Mouse (Mus musculus) cerebellum, postnatal 25 days (tissue): ENCODE measurements around the gene Armcx5.
"Not testable (repeated sequence)": the region's sequence is repeated elsewhere in the genome, so short reads cannot be mapped to it uniquely, and the experiment has no call there.

Experiments
- DNase-seq, 2 experiments: peaks; one replicate each; pipeline ENCODE4 v3.0.0; 2021; ENCODE audit warnings: mixed read lengths in 2 of 2

Armcx5 gene

DNA sequence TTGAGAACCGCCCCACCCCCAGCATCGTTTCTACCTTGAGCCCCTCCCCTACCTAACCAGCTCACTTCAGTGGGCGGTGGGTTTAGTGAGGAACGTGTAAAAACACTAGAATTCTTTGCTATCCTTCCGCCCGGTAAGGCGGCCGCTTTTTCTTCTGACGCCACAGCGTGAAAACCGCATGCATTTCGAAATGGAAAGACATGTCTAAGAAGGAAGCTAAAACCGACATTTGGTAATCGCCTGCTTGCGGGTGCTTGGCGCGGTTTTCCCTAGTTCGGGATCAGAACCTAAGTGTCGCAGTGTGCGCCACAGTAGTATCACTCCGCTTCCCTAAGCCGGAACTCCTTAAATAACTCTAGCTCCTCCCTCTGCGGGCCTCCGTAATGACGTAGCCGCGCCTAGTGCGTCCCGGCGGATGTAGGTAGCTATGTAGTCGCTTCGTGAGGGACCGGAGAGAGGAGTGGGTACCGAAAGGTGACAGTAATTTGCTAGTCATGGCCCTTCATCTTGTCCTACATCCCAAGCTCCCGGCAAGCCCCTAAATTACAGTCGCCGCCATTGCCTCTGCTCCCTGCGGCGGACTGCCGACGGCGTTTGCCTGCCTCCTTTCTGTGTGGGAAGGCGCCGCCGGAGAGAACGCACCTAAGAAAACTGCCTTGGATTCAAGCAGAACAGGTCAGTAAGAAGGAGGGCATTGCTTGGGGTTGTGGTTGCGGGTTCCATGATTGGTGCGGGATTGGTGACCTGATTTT is at the start of gene Armcx5, which contains the start of gene Gprasp1:
Gene Armcx5, plus strand, starts transcription at position 430 of the 752 bp plus-strand sequence.
Gene Gprasp1, plus strand, starts transcription at position 430 of the 752 bp plus-strand sequence.
- DNase-seq, result peak; percentile 90 to 92

- DNase-seq, result no peak
Observed at GRCm38 (mm10) chrX:135693633-135694032, 48.9 kb upstream of the Armcx5 start, which contains the start of gene Tcp11x2. Gene Tcp11x2 (minus strand): TSS chrX:135693790.

DNA sequence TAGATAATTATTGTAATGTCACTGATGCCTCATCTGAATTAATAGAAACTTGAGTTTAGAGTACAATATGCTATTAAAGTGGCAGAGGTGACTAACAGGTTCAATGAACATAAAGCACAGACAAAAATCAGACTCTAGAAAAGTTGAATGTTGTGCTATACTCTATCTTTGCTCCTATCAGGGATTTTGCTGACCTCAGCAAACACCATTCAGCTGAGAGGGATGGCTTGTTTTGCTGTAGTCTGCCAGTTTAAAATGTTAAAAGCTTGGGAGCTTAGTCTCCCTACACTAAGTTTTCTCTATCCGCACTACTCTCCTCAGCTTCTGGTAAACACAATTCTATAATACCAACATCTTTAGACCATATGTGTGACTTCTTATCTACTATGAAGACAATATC is 39.4 kb upstream of the Armcx5 start:
- no peak for DNase-seq

GRCm38 (mm10) chrX:135704349-135704748 is 38.2 kb upstream of the Armcx5 start:
- DNase-seq, result no peak

GRCm38 (mm10) chrX:135712845-135713244 is 29.7 kb upstream of the Armcx5 start:
- DNase-seq, result no peak

GRCm38 (mm10) chrX:135725161-135725560 is 17.4 kb upstream of the Armcx5 start, which contains the start of gene Tmsb15a:
Gene Tmsb15a (minus strand): TSS chrX:135725261.
- no peak for DNase-seq

- DNase-seq, result no peak
Observed at GRCm38 (mm10) chrX:135738730-135739520, 3.6 kb upstream of the Armcx5 start.

DNA sequence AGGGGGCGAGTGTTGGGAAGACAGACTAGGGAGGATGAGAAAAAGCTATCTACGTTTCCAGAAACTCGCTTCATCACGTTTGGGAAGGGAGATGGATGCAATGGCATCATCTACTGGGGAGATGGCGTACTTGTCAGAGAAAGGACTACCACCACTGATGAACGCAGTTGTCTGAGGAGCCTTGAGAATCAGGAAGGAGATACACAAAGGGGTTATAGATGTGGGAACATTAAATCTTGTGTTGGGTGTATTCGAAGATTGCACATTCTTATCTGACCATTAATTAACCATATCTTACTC is 473 bp downstream of the Armcx5 start:
- DNase-seq, result no peak

DNA sequence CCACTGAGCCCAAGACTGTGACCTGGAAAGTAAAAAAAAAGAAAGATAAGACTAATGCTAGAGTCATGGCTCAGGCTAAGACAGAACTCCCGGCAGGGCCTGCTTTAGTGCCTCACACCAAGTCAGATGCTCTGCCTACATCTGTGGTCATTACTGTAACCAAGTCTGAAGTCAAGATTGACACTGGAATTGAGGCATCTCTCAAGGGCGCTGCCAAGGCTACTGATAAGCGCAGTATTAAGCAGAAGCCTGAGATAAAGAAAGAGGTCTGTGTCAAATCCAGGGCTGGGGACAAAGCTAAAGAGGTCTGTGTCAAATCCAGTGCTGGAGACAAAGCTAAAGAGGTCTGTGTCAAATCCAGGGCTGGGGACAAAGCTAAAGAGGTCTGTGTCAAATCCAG is 2.8 kb downstream of the Armcx5 start:
- DNase-seq, result not testable (repeated sequence)

DNA sequence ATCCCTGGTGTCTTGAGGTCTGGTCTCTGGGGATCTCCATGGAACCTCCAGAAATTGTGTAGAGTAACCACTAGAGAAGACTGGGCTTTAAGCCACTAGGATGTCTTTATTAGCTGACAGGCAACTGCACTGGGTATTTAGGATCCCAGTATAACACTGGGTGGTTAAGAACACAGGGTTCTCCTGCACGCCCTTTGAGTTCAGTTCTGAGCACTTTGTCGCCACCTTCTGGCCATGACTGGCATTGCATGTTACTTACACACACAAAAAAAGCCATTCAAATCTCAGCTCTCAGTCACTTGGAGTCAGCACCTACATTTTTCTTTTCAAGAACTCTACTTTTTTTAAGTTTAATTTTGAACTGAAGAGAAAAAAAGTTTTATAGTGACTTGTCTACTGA is 10.3 kb downstream of the Armcx5 start:
- peak; percentile 77 to 83 for DNase-seq

- DNase-seq, result peak; percentile 16 to 55
Observed at GRCm38 (mm10) chrX:135761707-135762106, 19.2 kb downstream of the Armcx5 start.

- DNase-seq, result no peak
Observed at GRCm38 (mm10) chrX:135768043-135768548, 25.6 kb downstream of the Armcx5 start.

GRCm38 (mm10) chrX:135768565-135768964 is 26.0 kb downstream of the Armcx5 start:
- no peak for DNase-seq

DNA sequence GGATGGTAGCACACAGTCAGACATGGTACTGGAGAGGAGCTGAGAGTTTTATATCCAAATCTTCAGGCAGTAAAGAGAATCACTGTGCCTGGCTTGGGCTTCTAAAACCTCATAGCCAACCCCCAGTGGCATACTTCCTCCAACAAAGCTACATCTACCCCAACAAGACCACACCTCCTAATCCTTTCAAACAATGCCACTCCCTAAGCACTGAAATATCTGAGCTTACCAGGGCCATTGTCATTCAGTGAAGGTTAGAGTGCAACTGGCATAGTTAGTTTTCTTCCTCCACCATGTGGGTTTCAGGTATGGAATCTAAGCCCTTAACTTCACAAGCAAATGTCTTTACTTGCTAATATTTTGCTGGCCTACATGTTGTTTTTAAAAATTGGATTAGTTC is 49.0 kb downstream of the Armcx5 start:
- DNase-seq, result no peak

DNA sequence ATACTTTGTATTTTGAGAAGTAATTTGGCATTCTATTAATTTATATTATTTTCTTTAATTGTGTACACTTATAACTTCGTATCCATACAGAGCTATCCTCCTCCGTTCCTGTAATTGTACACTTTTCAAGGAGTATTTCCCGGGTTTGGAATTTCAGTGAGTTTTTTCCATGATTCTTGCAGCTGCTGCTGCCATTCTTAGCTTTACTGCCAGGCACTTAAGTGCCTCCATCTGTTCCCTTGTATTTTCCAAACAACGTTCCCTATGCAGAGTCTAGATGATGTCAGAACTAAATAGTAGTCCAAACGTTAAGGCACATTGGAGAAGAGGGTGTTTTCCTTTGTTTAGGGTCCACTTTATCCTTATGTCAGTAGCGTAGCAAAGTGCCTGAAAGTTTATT is 49.8 kb downstream of the Armcx5 start:
- no peak for DNase-seq

DNA sequence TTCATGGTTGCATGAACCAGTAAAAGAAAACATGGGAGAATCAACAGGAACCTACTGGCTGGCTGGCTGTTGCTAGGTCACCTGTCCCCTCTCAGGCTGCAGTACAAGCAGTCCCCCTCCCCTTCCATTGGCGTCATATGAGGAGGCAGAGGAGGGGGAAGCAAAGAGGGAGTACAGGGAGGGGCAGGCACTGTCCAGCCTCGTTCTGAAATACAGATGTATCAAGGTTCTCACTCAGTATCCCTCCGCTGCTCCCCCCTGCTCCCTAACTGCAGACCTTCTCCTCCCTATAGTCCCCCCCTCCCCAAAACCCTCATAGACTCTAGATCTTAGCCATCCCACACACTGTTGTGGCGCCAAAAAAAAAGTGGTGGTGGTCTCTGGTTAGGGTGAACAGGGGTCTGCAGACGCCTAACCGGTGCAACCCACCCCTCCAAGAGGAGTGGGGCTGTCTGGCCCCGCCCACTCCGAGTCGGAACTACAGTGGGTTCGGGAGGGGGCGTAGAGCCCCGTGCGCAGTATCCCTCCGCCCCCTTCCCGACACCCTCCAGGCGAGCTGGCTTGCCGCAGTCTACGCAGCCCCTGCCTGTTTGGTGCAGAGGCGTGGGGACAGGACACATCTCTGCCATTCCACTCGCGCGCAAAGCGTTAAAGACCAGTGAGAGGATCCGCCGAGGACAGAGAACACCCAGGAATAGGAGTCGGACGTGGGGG is 53.2 kb downstream of the Armcx5 start:
- DNase-seq, result peak; percentile 57 to 70

DNA sequence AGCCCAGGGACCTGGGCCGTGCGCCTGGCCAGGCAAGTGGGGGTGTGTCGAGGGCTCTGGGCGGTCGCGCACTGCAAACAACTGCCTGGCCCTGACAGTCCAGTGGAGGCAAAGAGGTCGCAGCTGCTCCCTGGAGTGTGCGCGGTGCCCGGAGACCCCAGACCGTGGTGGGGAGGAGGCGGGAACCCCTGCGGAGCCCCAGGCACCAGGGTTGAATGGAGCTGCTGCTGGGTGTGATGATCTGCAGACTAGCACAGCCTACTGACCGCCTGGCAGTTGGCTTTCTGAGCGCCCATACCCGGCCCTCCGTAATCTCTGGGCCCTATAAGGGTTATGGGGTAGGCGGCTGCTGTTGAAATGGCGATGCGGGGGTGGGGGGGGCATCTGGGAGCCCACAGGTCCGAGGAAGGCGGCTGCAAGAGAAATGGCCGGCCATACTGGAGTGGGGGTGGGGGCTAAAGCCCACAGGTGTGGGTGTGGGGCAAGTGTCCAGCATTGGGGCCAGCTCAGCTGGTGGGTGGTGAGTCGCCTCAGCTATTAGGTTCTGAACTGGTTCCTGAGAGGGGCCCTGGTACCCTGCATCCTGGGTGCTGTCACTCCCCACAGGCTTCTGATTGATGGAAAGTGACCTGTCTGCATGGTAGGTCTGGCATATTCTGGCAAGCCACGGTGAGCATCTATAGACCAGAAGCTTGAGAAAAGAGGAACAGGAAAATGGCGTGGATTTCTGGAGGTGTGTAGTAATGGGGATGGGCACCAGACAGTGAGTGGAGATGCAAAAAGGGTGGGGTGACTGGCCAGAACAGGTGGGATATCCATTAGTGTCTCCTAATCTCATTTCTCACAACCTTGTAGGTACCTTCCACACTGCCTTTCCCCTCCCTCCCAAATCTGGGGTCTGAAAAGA is 54.0 kb downstream of the Armcx5 start:
- DNase-seq, result peak; percentile 46 to 51
